Mouse (Mus musculus): ENCODE results near the gene Agrn. TPM values are rescaled to one million over a fixed set of nuclear protein-coding genes. Genes with fewer than 3 reads are reported as not detected.
A peak's percentile ranks its signal among the peaks of the same experiment; 100 is the strongest.

The Agrn gene
- polyA plus RNA-seq (2015; fragmentation: Nextera tagmentation; extraction: Ambion mirVana): 141 and 142 TPM in 2 replicates

DNA sequence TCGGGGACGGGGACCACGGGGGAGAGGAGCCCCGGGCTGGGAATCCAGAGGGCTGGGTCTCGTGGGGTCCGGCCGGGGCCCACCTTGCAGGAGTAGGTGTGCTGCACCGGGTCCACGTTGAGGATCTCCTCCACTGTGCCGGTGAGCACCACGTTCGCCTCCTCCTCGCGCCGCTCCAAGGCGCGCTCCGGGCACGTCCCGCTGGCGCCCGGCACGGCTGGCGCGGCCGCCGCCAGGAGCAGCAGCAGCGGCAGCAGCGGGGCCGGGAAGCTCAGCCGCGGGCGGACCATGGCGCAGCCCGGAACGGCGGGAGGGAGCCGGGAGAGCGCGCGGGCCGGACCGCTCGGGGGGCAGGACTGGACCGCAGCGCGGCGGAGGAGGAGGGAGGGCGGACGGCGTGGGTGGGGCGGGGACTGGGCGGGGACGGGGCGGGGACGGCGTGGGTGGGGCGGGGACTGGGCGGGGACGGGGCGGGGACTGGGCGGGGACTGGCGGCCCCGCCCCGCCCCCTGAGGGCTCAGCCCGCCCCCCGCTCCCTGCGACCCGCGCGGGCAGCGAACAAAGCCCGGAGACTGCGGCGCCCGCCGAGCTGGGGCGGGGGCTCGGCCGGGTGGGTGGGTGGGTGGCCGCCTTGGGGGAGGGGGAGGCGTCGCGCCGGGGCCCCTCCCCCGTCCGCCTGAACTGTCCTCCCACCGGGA lies at the start of gene Agrn:
Agrn (minus strand) TSS at position 358 of the 698 bp plus-strand sequence.
- Histone ChIP-seq H3K4me3 (peak within 1 kb of the TSS; percentile 94), H3K4me1 (peaks cover 44% of the 10 kb centered on the region), H3K4me2 (peak within 1 kb of the TSS; percentile 75), H3K27me3 (replicated peaks) (no peaks in the 10 kb centered on the region; the same call in 1 of the 2 replicates), H3K9me3 (no peaks in the 10 kb centered on the region), H3K36me3 (replicated peaks) (0 out of 2 replicates have a peak, but pooled peaks cover 3% of the 10 kb centered on the region), H3K9ac (peak within 1 kb of the TSS; percentile 81), H3K27ac (peak within 1 kb of the TSS; percentile 91)
- ATAC-seq (replicated peaks): peak; percentile 76
- WGBS: under 1% methylated on average over 31 of the region's 88 CpGs

DNA sequence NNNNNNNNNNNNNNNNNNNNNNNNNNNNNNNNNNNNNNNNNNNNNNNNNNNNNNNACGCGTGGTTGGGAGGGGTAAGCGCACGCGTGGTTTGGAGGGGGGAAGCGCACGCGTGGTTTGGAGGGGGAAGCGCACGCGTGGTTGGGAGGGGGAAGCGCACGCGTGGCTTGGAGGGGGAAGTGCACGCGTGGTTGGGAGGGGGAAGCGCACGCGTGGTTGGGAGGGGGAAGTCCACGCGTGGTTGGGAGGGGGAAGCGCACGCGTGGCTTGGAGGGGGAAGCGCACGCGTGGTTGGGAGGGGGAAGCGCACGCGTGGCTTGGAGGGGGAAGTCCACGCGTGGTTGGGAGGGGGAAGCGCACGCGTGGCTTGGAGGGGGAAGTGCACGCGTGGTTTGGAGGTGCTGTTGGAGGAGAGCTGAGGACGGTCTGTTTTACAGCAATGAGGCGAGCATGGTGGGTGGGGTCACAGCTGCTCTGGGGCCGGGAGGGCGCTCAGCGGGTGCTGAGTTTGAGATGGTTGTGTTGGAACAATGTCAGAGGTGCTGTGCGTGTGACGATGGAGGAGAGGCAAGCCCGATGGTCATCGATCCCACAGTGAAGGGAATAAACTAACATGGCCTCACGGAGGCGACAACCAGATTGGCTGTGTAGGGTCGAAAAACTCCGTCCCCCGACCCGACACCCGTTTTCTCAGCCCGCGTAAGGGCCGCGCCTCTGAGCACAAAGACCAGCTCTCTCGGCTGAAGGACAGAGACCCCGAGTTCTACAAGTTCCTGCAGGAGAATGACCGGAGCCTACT lies 39.6 kb upstream of the Agrn start:
- Histone ChIP-seq H3K4me3 (peak overlapping the region; percentile 79), H3K4me1 (peaks cover 27% of the 10 kb centered on the region), H3K27me3 (replicated peaks) (no peaks in the 10 kb centered on the region), H3K27ac (no peak overlapping the region), H3K9me3 (no peaks in the 10 kb centered on the region), H3K4me2 (peak overlapping the region; percentile 83), H3K9ac (no peak overlapping the region), H3K36me3 (replicated peaks) (peaks cover 43% of the 10 kb centered on the region)
- WGBS: 21% methylated on average over 55 of the region's 60 CpGs
- ATAC-seq (replicated peaks): no peak

GRCm38 (mm10) chr4:156235808-156236533 lies 38.7 kb upstream of the Agrn start, which contains the start of gene Noc2l:
Noc2l (plus strand) TSS chr4:156236010.
- H3K4me3 ChIP-seq: peak within 1 kb of the TSS; percentile 79
- ATAC-seq (replicated peaks): peak; percentile 86
- WGBS: under 1% methylated on average over 90 of the region's 90 CpGs
- H3K4me1 ChIP-seq: peaks cover 27% of the 10 kb centered on the region
- peak within 1 kb of the TSS; percentile 83 for H3K4me2 ChIP-seq
- no peaks in the 10 kb centered on the region for H3K9me3 ChIP-seq
- peaks cover 43% of the 10 kb centered on the region for H3K36me3 ChIP-seq (replicated peaks)
- no peaks in the 10 kb centered on the region for H3K27me3 ChIP-seq (replicated peaks)
- peak within 1 kb of the TSS; percentile 68 for H3K9ac ChIP-seq
- H3K27ac ChIP-seq: peak within 1 kb of the TSS; percentile 93

GRCm38 (mm10) chr4:156235360-156235770 lies 38.1 kb upstream of the Agrn start:
- Histone ChIP-seq H3K4me2 (peak overlapping the region; percentile 83), H3K27me3 (replicated peaks) (no peaks in the 10 kb centered on the region), H3K4me1 (peaks cover 27% of the 10 kb centered on the region), H3K36me3 (replicated peaks) (peaks cover 43% of the 10 kb centered on the region), H3K9ac (peak overlapping the region; percentile 45), H3K27ac (peak overlapping the region; percentile 91), H3K4me3 (peak overlapping the region; percentile 79), H3K9me3 (no peaks in the 10 kb centered on the region)
- 1% methylated on average over 15 of the region's 15 CpGs for WGBS
- peak; percentile 49 for ATAC-seq (replicated peaks)

GRCm38 (mm10) chr4:156234701-156235213 lies 37.5 kb upstream of the Agrn start, which contains the start of gene Plekhn1:
Plekhn1 (minus strand) TSS chr4:156234857.
- peak within 1 kb of the TSS; percentile 93 for H3K27ac ChIP-seq
- H3K9ac ChIP-seq: peak within 1 kb of the TSS; percentile 56
- H3K4me2 ChIP-seq: peak within 1 kb of the TSS; percentile 83
- peaks cover 43% of the 10 kb centered on the region for H3K36me3 ChIP-seq (replicated peaks)
- H3K4me1 ChIP-seq: peaks cover 27% of the 10 kb centered on the region
- ATAC-seq (replicated peaks): peak; percentile 62
- H3K9me3 ChIP-seq: no peaks in the 10 kb centered on the region
- under 1% methylated on average over 37 of the region's 48 CpGs for WGBS
- no peaks in the 10 kb centered on the region for H3K27me3 ChIP-seq (replicated peaks)
- peak within 1 kb of the TSS; percentile 79 for H3K4me3 ChIP-seq

DNA sequence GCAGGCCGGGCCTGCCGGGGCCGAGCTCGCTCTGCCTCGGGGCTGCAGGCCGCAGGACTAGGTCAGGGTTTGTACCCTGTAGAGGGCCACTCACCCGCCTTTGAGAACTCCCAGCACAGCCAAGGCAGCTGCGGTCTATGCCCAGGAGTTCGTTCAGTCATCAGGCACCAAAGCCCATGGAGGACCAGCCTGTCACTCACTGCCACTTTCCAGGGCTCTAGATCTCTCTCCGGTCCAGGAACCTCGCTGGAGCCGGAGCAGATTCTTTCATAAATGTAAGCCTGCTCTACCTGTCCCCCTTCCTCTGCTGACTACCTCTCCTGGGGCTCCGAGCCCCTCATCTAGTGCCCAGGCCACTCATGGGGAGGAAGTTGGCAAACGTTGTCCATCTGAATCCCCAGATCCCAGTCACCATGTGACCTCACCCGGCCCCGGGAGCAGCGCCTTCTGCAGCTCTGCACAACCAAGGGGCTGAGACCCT lies 36.8 kb upstream of the Agrn start:
- H3K4me2 ChIP-seq: peak overlapping the region; percentile 83
- WGBS: 6% methylated on average over 17 of the region's 17 CpGs
- peak overlapping the region; percentile 93 for H3K27ac ChIP-seq
- no peaks in the 10 kb centered on the region for H3K27me3 ChIP-seq (replicated peaks)
- peak overlapping the region; percentile 56 for H3K9ac ChIP-seq
- no peak for ATAC-seq (replicated peaks)
- H3K36me3 ChIP-seq (replicated peaks): peaks cover 43% of the 10 kb centered on the region
- H3K4me1 ChIP-seq: peaks cover 27% of the 10 kb centered on the region
- peak overlapping the region; percentile 79 for H3K4me3 ChIP-seq
- H3K9me3 ChIP-seq: no peaks in the 10 kb centered on the region

DNA sequence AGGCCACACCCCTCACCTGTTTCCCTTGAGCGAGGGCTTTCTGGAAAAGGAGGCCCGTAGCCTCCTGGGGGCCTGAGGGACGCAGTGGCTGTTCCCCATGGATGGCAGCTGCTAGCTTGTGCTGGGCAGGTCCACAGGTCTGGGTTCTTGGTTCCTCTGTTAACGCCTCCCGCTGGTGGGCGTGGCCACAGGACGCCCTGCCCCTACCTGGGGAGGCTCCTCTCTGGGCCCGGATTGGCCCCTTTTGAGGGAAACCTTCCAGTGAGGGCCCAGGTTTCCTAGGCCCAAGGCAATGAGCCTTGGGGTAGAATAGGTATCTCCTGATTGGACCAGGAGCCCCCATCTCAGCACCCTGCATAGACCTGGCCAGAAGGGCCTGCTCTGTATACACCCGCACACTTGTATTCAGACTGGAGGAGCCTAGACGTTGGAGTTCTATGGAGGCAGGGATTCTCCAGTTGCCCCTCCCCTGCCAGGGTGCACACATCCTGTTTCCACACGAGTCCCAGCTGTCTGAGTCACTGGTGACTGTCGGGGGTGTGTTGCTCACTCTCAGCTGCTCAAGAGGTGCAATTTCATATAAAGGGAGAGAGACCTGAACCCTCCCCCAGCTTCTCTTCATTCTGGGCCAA lies 31.2 kb upstream of the Agrn start:
- ATAC-seq (replicated peaks): 0 out of 2 replicates have a peak, but pooled peaks have one; percentile 9
- peaks cover 32% of the 10 kb centered on the region for H3K36me3 ChIP-seq (replicated peaks)
- H3K4me3 ChIP-seq: no peak overlapping the region
- no peak overlapping the region for H3K9ac ChIP-seq
- H3K27ac ChIP-seq: no peak overlapping the region
- no peaks in the 10 kb centered on the region for H3K27me3 ChIP-seq (replicated peaks)
- peaks cover 6% of the 10 kb centered on the region for H3K4me1 ChIP-seq
- no peaks in the 10 kb centered on the region for H3K9me3 ChIP-seq
- WGBS: 21% methylated on average over 12 of the region's 12 CpGs
- no peak overlapping the region for H3K4me2 ChIP-seq

DNA sequence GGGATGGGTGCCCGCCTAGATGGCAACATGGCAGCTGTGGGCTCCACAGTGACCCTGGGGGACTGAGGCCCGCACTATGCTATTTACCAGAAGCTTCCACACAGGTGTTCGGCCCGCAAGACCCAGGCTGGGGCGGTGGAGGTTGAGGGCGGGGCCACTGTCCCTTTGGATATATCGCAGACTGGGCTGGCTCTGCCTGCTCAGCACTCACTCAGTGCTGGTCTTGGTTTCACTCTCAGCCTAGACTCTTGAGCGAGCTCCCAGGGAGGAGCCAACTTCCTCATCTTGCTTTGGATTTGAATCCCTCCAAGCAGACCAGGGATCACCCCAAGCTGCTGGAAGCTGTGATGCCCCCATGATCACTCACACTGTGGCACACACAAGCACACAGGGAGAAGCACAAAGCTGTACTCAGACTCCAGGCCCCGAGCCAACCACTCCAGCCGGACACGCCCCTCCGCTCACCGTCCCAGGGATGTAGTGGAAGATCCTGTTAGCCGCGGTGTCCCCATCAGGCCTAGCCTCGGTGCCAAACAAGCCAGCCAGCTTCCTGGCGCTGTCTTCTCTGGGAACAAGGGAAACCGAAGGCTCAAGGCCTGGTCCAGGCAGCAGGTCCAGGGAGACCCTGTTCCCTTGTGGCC lies 30.6 kb upstream of the Agrn start:
- H3K4me1 ChIP-seq: no peaks in the 10 kb centered on the region; the same call in 1 of the 2 replicates
- no peak overlapping the region for H3K4me3 ChIP-seq
- 35% methylated on average over 18 of the region's 18 CpGs for WGBS
- H3K36me3 ChIP-seq (replicated peaks): peaks cover 32% of the 10 kb centered on the region
- no peak overlapping the region for H3K4me2 ChIP-seq
- ATAC-seq (replicated peaks): no peak
- no peaks in the 10 kb centered on the region for H3K27me3 ChIP-seq (replicated peaks)
- H3K27ac ChIP-seq: no peak overlapping the region
- no peaks in the 10 kb centered on the region for H3K9me3 ChIP-seq
- no peak overlapping the region for H3K9ac ChIP-seq

DNA sequence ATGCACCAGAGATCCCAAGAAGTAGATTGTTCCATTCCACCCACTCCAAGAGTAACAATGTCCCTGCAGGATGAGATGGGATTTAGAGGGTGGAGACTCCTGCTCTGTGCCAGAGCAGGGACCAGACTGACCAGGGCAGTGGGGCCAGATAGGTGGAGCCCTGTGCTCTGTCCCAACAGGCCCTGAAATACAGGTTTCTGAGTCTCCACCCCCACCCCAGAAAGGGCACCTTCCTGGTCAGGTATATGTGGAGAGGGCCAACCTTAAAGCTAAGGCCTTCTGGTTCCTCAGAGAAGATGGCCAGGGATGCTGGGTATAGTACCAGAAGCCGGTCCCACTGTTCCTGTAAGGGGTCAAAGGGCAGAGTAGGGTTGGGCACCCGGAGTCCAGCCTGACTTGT lies 27.0 kb upstream of the Agrn start:
- Histone ChIP-seq H3K4me2 (no peak overlapping the region), H3K9me3 (no peaks in the 10 kb centered on the region), H3K27me3 (replicated peaks) (no peaks in the 10 kb centered on the region), H3K4me3 (no peak overlapping the region), H3K36me3 (replicated peaks) (peaks cover 4% of the 10 kb centered on the region), H3K9ac (no peak overlapping the region), H3K4me1 (no peaks in the 10 kb centered on the region), H3K27ac (no peak overlapping the region)
- ATAC-seq (replicated peaks): no peak
- WGBS: 89% methylated on average over 2 of the region's 2 CpGs

DNA sequence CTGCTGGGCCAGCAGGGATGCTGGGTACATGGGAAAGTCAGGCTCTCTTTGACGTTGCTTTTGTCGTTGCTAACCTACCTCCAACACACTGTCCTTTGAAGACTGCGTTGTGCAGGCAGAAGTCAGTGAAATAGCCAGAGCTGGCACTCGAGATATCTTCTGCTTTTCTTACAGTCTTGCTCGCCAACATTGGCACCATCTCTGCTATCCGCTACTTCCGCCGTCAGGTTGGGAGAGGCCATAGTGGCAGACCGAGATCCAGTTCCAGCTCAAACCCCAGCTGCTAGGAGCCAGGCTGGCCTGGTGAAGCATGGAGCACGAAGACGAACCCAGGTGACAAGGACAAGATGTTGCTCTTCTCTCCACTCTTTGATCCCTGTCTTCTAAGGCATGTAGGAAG lies 22.6 kb upstream of the Agrn start:
- Histone ChIP-seq H3K4me1 (no peaks in the 10 kb centered on the region), H3K36me3 (replicated peaks) (no peaks in the 10 kb centered on the region), H3K9ac (no peak overlapping the region), H3K27me3 (replicated peaks) (no peaks in the 10 kb centered on the region), H3K27ac (no peak overlapping the region), H3K9me3 (no peaks in the 10 kb centered on the region), H3K4me3 (no peak overlapping the region), H3K4me2 (no peak overlapping the region)
- WGBS: 91% methylated on average over 11 of the region's 11 CpGs
- no peak for ATAC-seq (replicated peaks)

DNA sequence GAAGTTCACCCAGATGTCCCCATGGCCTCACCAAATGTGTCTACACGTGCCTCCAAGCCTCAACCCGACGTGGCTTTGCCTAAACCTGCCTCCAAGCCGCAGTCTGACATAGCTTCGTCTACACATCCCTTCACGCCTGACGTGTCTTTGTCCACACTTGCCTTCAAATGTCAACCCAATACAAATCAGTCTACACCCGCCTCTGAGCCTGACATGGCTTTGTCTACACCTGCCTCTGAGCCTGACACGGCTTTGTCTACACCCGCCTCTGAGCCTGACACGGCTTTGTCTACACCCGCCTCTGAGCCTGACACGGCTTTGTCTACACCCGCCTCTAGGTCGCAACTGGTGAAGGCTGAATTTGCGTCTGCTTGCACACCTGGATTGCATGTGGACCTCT lies 20.6 kb upstream of the Agrn start:
- no peak overlapping the region for H3K27ac ChIP-seq
- H3K27me3 ChIP-seq (replicated peaks): no peaks in the 10 kb centered on the region
- no peak overlapping the region for H3K4me2 ChIP-seq
- WGBS: 80% methylated on average over 16 of the region's 16 CpGs
- no peaks in the 10 kb centered on the region for H3K4me1 ChIP-seq
- no peak overlapping the region for H3K4me3 ChIP-seq
- no peaks in the 10 kb centered on the region for H3K9me3 ChIP-seq
- no peak overlapping the region for H3K9ac ChIP-seq
- no peaks in the 10 kb centered on the region for H3K36me3 ChIP-seq (replicated peaks)
- no peak for ATAC-seq (replicated peaks)
